Mouse (Mus musculus): Measurements from ENCODE around the gene Ddx49.

DNA sequence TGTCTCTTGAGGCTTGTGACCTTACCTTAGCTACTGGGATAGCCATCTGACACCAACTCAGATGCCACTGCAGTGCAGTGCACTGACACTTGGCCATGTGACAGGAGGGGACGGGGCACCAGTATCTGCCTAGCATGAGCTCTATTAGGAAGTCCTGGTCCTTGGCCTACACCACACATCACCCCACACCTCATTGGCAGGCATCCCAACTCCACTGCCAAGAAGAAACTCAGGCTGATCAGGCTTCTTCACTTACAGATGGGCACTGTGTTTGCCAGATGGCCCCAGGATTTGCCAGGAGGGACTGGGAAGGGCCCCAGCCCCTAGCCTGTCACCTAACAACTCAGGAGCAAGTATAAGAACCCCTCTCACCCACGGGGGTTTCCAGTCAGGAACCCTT, 11.1 kb upstream of the Ddx49 start:
- TF ChIP-seq CTCF (IDR thresholded peaks at IDR 0.05; ENCODE audit: borderline replicate concordance, insufficient read depth, low read length) (no peak), POLR2A (IDR thresholded peaks at IDR 0.05; ENCODE audit: low read depth, low read length) (no peak)

All from embryonic fibroblast, embryonic 13.5 days (primary cell).